Mouse (Mus musculus): ENCODE measurements around the gene Galns. TPM values are rescaled to one million over a fixed set of nuclear protein-coding genes. Genes with fewer than 3 reads are reported as not detected.

Galns gene
- polyA plus RNA-seq (2014; fragmentation: Illumina TruSeq; extraction: RNeasy Lipid Tissue Mini Kit (QIAGEN cat#74804); ENCODE audit: low replicate concordance) = 1.4 TPM

DNA sequence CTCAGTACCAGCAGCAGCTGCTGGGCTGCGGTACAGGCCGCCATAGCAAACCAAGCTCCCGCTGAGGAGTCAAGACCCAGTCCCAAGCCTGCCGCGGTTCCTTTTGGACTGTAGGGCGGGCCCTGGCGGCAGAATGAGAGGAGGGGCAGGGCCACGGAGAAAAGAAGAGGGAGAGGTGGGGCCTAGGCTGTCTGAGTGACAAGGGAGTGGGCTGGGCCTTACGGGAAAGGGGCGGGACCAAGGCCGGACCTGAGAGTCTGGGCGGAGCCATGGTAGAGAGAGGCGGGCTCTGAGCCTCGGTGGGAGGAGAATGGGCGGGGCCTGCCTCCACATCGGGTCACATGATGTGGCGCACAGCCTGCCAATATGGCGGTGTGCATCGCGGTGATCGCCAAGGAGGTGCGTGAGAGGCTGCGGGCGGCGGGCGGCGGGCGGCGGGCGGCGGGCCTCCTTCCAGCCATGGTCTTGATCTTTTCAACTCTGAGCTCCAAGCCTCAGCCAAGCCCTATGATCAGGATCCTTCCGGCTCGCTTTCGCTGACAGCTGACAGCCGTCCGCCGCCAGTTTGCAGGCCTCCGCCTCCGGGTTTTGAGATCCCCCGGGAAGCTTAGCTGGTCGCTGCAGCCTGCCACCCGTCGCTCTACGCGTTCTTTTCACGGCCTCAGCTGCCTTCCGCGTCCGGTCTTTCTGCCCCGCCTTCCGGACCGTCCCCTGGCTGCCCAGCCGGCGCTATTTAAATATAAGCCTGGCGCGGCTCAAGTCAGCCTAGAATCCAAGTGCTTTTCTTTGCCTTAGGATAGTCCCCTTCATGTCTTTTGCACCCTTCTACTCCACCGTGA lies at the start of gene Galns, which contains the start of gene Trappc2l:
TSS of gene Galns (minus strand) at position 169 of the 839 bp plus-strand sequence.
TSS of gene Trappc2l (plus strand) at position 346 of the 839 bp plus-strand sequence.

DNA sequence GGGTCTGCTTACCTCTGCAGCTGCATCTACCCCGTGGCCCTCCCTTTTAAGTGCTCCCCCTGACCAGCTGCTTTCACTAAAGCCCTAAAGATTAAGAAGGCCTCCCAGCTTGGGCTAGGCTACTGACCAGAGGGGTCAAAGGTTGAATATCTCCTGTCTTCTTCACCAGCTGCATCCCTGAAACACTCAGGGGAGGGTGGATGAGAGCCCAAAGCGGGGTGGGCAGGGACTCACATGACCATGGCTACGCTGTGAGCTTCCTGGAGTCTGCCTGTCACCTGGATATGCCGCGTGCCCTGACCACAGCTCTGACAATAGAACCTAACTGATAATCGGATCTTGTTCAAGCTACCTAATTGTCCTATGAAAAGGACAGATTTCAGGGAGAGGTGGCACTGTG lies 11.5 kb upstream of the Galns start, which contains the start of gene Pabpn1l:
TSS of gene Pabpn1l (minus strand) at position 13 of the 400 bp plus-strand sequence.

DNA sequence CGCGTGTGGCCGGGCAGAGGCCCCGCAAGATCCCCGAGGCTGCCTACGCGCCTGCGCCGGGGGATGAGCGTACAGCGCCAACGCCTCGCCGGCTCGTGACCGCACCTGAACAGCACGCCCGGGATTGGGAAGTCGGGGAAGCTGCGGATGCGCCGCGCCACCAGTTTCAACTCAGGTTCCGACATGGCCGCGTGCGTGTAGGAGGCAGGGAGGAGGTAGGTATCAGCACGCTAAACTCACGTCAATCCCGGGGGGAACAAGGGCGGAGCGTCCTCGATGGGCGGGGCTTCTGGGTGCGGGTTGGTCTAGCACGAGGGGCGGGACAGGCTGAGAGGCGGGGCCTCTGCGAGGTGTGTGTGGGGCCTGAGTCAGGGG lies 34.6 kb downstream of the Galns start, which contains the start of gene Aprt:
TSS of gene Aprt (minus strand) at position 262 of the 375 bp plus-strand sequence.

DNA sequence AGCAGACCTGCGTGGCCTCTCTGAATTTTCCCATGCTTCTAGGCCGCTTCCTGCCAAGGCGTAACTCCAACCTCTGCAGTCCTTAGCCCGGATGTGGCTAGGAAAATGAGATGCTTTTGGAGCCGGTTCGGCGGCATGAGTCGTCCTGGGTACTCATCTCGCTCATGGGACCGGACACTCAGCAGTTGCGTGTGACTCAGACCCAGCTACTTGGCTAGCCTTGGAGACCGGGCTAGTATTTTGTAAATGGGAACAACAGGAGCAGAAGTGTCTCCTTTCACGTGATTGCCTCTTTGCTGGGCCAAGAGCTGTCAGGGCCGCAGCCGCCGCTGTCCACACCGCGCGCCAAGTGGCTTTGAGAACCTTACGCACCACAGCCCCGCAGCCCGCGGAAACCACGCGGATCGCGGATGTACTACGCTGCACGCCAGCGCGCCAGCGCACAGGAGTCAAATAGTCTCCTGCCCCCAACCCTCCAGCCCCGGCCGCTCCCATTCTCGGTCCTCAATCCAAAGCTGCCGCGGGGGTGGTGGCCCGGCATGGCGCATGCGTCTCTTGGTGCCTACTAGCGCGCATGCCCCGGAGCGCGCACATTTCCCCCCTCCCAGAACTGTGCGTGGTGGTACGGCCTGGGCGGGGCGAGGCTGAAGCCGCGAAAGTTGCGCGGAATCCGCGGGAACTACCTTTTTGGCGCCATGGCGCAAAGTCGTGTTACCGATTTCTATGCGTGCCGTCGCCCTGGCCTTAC lies 43.7 kb downstream of the Galns start, which contains the start of gene Cdt1:
TSS of gene Cdt1 (plus strand) at position 655 of the 748 bp plus-strand sequence.

DNA sequence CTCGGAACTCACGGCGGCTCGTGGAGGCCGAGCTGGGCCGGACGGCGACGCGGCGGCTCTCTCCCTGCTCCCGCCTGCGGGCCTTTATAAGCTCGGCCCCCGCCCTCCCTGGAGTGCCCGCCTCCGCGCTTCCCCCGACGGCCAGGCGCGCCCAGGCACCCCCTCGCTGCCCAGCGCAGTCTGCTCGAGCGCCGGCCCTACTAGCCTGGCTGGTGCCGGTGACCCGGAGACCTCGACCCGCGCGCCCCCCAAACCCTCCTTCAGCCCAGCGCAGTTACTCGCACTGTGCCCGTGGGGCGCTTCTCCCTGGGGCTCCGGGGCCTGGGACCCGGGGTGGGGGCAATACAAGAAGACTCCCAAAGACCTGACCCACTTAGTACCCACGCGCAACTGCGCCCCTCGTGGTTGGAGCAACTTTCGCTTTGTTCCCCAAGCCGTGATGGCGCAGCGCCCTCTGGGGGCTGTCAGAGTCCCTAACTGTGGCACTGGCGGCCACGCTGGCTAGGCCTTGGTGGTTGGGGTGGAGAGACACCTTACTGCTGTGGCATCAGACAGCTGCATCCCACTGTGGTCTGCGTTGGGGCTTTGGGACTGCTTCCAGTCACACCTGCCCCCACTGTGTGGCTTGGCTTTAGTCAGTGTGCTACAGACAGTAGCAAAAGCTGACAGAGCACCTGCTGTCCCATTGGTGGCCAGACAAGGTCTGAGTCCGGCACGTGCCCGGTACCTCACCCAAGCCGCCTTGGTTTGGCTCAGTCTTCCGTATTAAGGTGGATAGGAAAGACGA lies 59.8 kb downstream of the Galns start, which contains the start of gene Piezo1:
TSS of gene Piezo1 (minus strand) at position 65 of the 787 bp plus-strand sequence.

Other genes starting within 250 kb of the Galns start
- gene Zc3h18, start 234.9 kb downstream of the Galns start, polyA plus RNA-seq (2014; fragmentation: Illumina TruSeq; extraction: RNeasy Lipid Tissue Mini Kit (QIAGEN cat#74804); ENCODE audit: low replicate concordance) = 13.0 TPM
- not detected for gene Il17c, start 189.4 kb downstream of the Galns start, polyA plus RNA-seq (2014; fragmentation: Illumina TruSeq; extraction: RNeasy Lipid Tissue Mini Kit (QIAGEN cat#74804); ENCODE audit: low replicate concordance)
- gene Cyba, start 178.5 kb downstream of the Galns start, polyA plus RNA-seq (2014; fragmentation: Illumina TruSeq; extraction: RNeasy Lipid Tissue Mini Kit (QIAGEN cat#74804); ENCODE audit: low replicate concordance) = not detected
- gene Mvd, start 168.0 kb downstream of the Galns start, polyA plus RNA-seq (2014; fragmentation: Illumina TruSeq; extraction: RNeasy Lipid Tissue Mini Kit (QIAGEN cat#74804); ENCODE audit: low replicate concordance) = not detected
- not detected for gene Snai3, start 150.7 kb downstream of the Galns start, polyA plus RNA-seq (2014; fragmentation: Illumina TruSeq; extraction: RNeasy Lipid Tissue Mini Kit (QIAGEN cat#74804); ENCODE audit: low replicate concordance)
- 10.5 TPM for gene Rnf166, start 135.4 kb downstream of the Galns start, polyA plus RNA-seq (2014; fragmentation: Illumina TruSeq; extraction: RNeasy Lipid Tissue Mini Kit (QIAGEN cat#74804); ENCODE audit: low replicate concordance)
- gene Ctu2, start 135.3 kb downstream of the Galns start, polyA plus RNA-seq (2014; fragmentation: Illumina TruSeq; extraction: RNeasy Lipid Tissue Mini Kit (QIAGEN cat#74804); ENCODE audit: low replicate concordance) = not detected
- gene Piezo1, start 60.1 kb downstream of the Galns start, polyA plus RNA-seq (2014; fragmentation: Illumina TruSeq; extraction: RNeasy Lipid Tissue Mini Kit (QIAGEN cat#74804); ENCODE audit: low replicate concordance) = 0.26 TPM
- 2.0 TPM for gene Cdt1, start 43.4 kb downstream of the Galns start, polyA plus RNA-seq (2014; fragmentation: Illumina TruSeq; extraction: RNeasy Lipid Tissue Mini Kit (QIAGEN cat#74804); ENCODE audit: low replicate concordance)
- 1.7 TPM for gene Aprt, start 34.6 kb downstream of the Galns start, polyA plus RNA-seq (2014; fragmentation: Illumina TruSeq; extraction: RNeasy Lipid Tissue Mini Kit (QIAGEN cat#74804); ENCODE audit: low replicate concordance)
- gene Trappc2l, start 177 bp upstream of the Galns start, polyA plus RNA-seq (2014; fragmentation: Illumina TruSeq; extraction: RNeasy Lipid Tissue Mini Kit (QIAGEN cat#74804); ENCODE audit: low replicate concordance) = 1.9 TPM
- not detected for gene Pabpn1l, start 11.3 kb upstream of the Galns start, polyA plus RNA-seq (2014; fragmentation: Illumina TruSeq; extraction: RNeasy Lipid Tissue Mini Kit (QIAGEN cat#74804); ENCODE audit: low replicate concordance)
- gene Cbfa2t3, start 87.6 kb upstream of the Galns start, polyA plus RNA-seq (2014; fragmentation: Illumina TruSeq; extraction: RNeasy Lipid Tissue Mini Kit (QIAGEN cat#74804); ENCODE audit: low replicate concordance) = 1.5 TPM
- 0.26 TPM for gene Acsf3, start 164.0 kb upstream of the Galns start, polyA plus RNA-seq (2014; fragmentation: Illumina TruSeq; extraction: RNeasy Lipid Tissue Mini Kit (QIAGEN cat#74804); ENCODE audit: low replicate concordance)
- gene Cdh15, start 236.5 kb upstream of the Galns start, polyA plus RNA-seq (2014; fragmentation: Illumina TruSeq; extraction: RNeasy Lipid Tissue Mini Kit (QIAGEN cat#74804); ENCODE audit: low replicate concordance) = not detected

Data from small intestine, adult 10 weeks (tissue).